Mouse (Mus musculus): ENCODE data around the gene Traf5.

The Traf5 gene

GRCm38 (mm10) chr1:192092879-192093660, 711 bp upstream of the Traf5 start:
- peak; percentile 47 for DNase-seq (ENCODE audit: low read depth, low spot score)

GRCm38 (mm10) chr1:192090689-192091567, 1.4 kb downstream of the Traf5 start:
- DNase-seq (ENCODE audit: low read depth, low spot score) = no peak

GRCm38 (mm10) chr1:192090281-192090680, 2.1 kb downstream of the Traf5 start:
- DNase-seq (ENCODE audit: low read depth, low spot score) = no peak

GRCm38 (mm10) chr1:192089208-192090166, 2.9 kb downstream of the Traf5 start:
- no peak for DNase-seq (ENCODE audit: low read depth, low spot score)

- DNase-seq (ENCODE audit: low read depth, low spot score) = no peak
Observed at GRCm38 (mm10) chr1:192088011-192088410, 4.3 kb downstream of the Traf5 start.

GRCm38 (mm10) chr1:192087098-192087497, 5.3 kb downstream of the Traf5 start:
- no peak for DNase-seq (ENCODE audit: low read depth, low spot score)

- no peak for DNase-seq (ENCODE audit: low read depth, low spot score)
Observed at GRCm38 (mm10) chr1:192086279-192087037, 5.9 kb downstream of the Traf5 start.

- DNase-seq (ENCODE audit: low read depth, low spot score) = no peak
Observed at GRCm38 (mm10) chr1:192085218-192085617, 7.1 kb downstream of the Traf5 start.

GRCm38 (mm10) chr1:192082646-192083045, 9.7 kb downstream of the Traf5 start:
- no peak for DNase-seq (ENCODE audit: low read depth, low spot score)

GRCm38 (mm10) chr1:192081129-192081528, 11.2 kb downstream of the Traf5 start:
- DNase-seq (ENCODE audit: low read depth, low spot score) = no peak

GRCm38 (mm10) chr1:192079121-192079520, 13.2 kb downstream of the Traf5 start:
- no peak for DNase-seq (ENCODE audit: low read depth, low spot score)

GRCm38 (mm10) chr1:192078406-192078805, 14.0 kb downstream of the Traf5 start:
- DNase-seq (ENCODE audit: low read depth, low spot score) = no peak

- DNase-seq (ENCODE audit: low read depth, low spot score) = no peak
Observed at GRCm38 (mm10) chr1:192076796-192077535, 15.4 kb downstream of the Traf5 start.

GRCm38 (mm10) chr1:192076101-192076500, 16.3 kb downstream of the Traf5 start:
- no peak for DNase-seq (ENCODE audit: low read depth, low spot score)

GRCm38 (mm10) chr1:192074824-192075223, 17.5 kb downstream of the Traf5 start:
- no peak for DNase-seq (ENCODE audit: low read depth, low spot score)

GRCm38 (mm10) chr1:192072426-192072825, 19.9 kb downstream of the Traf5 start:
- DNase-seq (ENCODE audit: low read depth, low spot score) = no peak

- no peak for DNase-seq (ENCODE audit: low read depth, low spot score)
Observed at GRCm38 (mm10) chr1:192070618-192071051, 21.7 kb downstream of the Traf5 start.

- no peak for DNase-seq (ENCODE audit: low read depth, low spot score)
Observed at GRCm38 (mm10) chr1:192069971-192070591, 22.3 kb downstream of the Traf5 start.

- DNase-seq (ENCODE audit: low read depth, low spot score) = no peak
Observed at GRCm38 (mm10) chr1:192068188-192068587, 24.2 kb downstream of the Traf5 start.
